Mouse (Mus musculus) hindbrain, embryonic 15.5 days (tissue): ENCODE data around the gene Tmem39a. TPM values are rescaled to one million over a fixed set of nuclear protein-coding genes. Genes with fewer than 3 reads are reported as not detected.
A peak's percentile ranks its signal among the peaks of the same experiment; 100 is the strongest.

Experiments used
- ATAC-seq: fragments of 200-750 bp; cut with Nextera tagmentation; 2 replicates; pipeline ENCODE4 v1.8.0; 2017; ENCODE audit warnings: low read depth, moderate number of reproducible peaks, moderate TSS enrichment; ENCODE audit not compliant: low FRiP score
- H3K27ac ChIP-seq: fragments of 300-500 bp; sonication (generic); replicated peaks from 2 replicates; pipeline ENCODE4 v1.5.1; 2015; ENCODE audit warnings: mild to moderate bottlenecking, inconsistent platforms
- H3K27me3 ChIP-seq: fragments of 300-500 bp; sonication (generic); 2 replicates; pipeline ENCODE4 v1.6.1; 2015; ENCODE audit warnings: control low read depth, inconsistent platforms
- H3K36me3 ChIP-seq: fragments of 300-500 bp; sonication (generic); 2 replicates; pipeline ENCODE4 v1.6.1; 2015; ENCODE audit warnings: control low read depth, inconsistent platforms
- H3K4me1 ChIP-seq: fragments of 300-500 bp; sonication (generic); replicated peaks from 2 replicates; pipeline ENCODE4 v1.6.1; 2015; ENCODE audit warnings: control low read depth, inconsistent platforms
- H3K4me2 ChIP-seq: fragments of 300-500 bp; sonication (generic); 2 replicates; pipeline ENCODE4 v1.6.1; 2015; ENCODE audit warnings: moderate library complexity, mild to moderate bottlenecking, inconsistent platforms
- H3K4me3 ChIP-seq: fragments of 300-500 bp; sonication (generic); 2 replicates; pipeline ENCODE4 v1.5.1; 2015; ENCODE audit warnings: mild to moderate bottlenecking, inconsistent platforms
- H3K9ac ChIP-seq: fragments of 300-500 bp; sonication (generic); 2 replicates; pipeline ENCODE4 v1.6.1; 2015; ENCODE audit warnings: inconsistent platforms
- H3K9me3 ChIP-seq: fragments of 300-500 bp; sonication (generic); 2 replicates; pipeline ENCODE4 v1.6.1; 2016; ENCODE audit warnings: control low read depth, inconsistent platforms
- WGBS: fragments of 180-500 bp; shearing (Covaris S2); methylation state at CpG from one replicate; pipeline ENCODE4 v1.1.7; 2015; 5-methylcytosine and 5-hydroxymethylcytosine counted together
- polyA plus RNA-seq: library from polyadenylated mRNA; unstranded; fragments of >200 nt; fragmentation: Nextera tagmentation; extraction: Ambion mirVana; gene quantifications from 2 replicates; pipeline ENCODE4 v1.2.1, GENCODE M21; 2015

Gene Tmem39a
- polyA plus RNA-seq: 35.2 and 36.3 TPM in 2 replicates

DNA sequence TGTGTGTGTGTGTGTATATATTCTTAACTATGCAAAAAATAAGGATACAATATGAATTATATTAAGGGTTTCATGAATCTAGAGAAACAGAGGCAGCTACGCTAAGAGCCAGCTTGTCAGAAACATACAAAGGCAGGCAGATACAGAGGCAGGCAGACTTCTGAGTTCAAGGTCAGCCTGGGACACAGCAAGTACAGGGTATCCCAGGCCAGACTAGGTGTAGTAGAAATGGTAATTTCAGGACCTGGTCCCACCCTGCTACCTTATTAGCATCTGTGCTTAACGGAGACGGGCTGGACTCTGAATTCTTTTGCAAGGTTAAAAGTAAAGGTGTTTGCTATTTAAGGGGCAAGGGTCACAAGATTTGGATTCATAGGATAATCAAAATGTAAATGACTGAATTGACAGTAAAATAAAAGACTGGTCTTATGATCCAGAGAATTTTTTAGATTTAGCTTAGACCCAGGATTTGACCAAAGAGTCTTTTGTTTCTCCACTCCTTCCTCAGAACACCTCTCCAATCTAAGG, at the start of gene Tmem39a:
Gene Tmem39a, plus strand, starts transcription at position 478 of the 528 bp plus-strand sequence.
- 85% methylated on average over 3 of the region's 3 CpGs for WGBS
- no peak within 1 kb of the TSS for H3K27ac ChIP-seq
- no peak within 1 kb of the TSS for H3K4me2 ChIP-seq
- no peak within 1 kb of the TSS for H3K4me3 ChIP-seq
- H3K9me3 ChIP-seq: no peaks in the 10 kb centered on the region
- peaks cover under 1% of the 10 kb centered on the region; the same call in 1 of the 2 replicates for H3K4me1 ChIP-seq
- peaks cover 21% of the 10 kb centered on the region for H3K27me3 ChIP-seq
- no peak for ATAC-seq
- no peak within 1 kb of the TSS for H3K9ac ChIP-seq
- no peaks in the 10 kb centered on the region for H3K36me3 ChIP-seq

DNA sequence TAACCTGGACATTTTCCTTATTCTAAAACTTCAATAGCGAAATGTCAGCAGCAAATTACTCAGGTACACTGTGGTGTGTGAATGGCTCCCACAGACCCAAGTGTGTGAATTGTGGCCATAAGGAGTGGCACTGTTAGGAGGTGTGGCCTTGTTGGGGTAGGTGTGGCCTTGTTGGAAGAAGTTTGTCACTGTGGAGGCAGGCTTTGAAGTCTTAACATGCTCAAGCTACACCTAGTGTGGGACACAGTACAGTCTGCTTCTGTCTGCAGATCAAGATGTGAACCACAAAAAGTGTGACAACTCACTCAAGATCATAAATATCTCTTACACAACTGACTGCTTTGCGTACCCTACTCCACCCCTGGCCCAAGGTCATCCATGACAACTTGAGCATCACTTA, 47.7 kb upstream of the Tmem39a start:
- H3K36me3 ChIP-seq: peaks cover 30% of the 10 kb centered on the region
- no peak overlapping the region for H3K4me2 ChIP-seq
- 95% methylated on average over 2 of the region's 2 CpGs for WGBS
- no peaks in the 10 kb centered on the region for H3K27me3 ChIP-seq
- no peak overlapping the region for H3K9ac ChIP-seq
- ATAC-seq: no peak
- H3K27ac ChIP-seq: no peak overlapping the region
- no peak overlapping the region for H3K4me3 ChIP-seq
- H3K9me3 ChIP-seq: no peaks in the 10 kb centered on the region
- no peaks in the 10 kb centered on the region for H3K4me1 ChIP-seq

DNA sequence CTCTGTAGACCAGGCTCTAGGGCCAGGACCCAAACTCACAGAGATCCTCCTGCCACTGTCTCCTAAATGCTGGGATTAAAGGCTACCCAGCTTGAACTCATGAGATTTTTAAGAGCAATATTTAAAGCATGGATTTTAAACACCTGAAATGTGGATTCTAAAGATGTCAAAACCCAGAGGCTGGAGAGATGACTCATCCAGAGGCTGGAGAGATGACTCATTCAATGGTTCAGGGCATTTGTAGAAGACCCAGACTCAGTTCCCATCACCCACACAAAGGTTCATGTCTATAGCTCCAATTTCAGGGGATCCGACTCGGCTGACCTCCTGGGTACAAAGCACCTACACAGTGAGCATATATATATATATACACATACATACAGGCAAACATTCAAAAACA, 39.4 kb upstream of the Tmem39a start:
- H3K9ac ChIP-seq: no peak overlapping the region
- no peak overlapping the region for H3K4me3 ChIP-seq
- peaks cover 16% of the 10 kb centered on the region for H3K36me3 ChIP-seq
- peaks cover 13% of the 10 kb centered on the region for H3K4me1 ChIP-seq
- H3K27ac ChIP-seq: no peak overlapping the region
- no peaks in the 10 kb centered on the region for H3K9me3 ChIP-seq
- no peaks in the 10 kb centered on the region for H3K27me3 ChIP-seq
- WGBS: 97% methylated on average over 2 of the region's 2 CpGs
- no peak overlapping the region for H3K4me2 ChIP-seq
- ATAC-seq: no peak

DNA sequence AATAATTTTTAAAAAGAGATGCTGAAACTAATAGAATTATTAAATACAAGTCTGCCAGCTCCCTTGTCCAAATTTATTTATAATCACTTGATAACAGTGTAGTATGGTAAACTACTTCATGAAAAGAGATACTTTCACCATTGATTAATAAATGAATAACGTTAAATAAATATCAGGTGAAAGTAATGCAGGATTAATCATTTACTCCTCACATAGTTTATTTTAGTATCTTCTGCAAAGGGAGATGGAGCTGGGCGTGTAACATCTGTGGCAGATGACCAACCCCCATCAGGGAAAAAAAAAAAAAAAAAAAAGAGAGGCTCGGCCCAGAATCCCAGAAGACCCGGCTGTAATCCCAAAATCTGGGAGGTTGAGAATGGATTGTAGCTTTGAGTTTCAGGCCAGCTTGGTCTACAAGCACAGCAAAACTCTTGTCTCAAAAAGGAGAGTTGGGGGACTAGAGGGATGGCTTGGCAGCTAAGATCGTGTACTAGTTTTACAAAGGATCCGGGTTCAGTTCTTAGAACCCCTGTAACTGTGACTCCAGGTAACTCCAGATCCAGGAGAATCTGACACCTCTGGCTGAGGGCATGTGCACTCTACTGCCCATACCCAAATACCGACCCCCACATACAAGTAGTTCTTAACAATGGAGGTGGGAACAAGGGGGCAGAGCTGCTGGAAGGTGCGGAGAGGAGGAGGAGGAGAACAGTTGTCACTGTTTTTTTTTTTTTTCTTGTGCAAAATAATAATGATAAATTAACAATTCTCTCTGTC, 37.1 kb upstream of the Tmem39a start:
- WGBS: 42% methylated on average over 8 of the region's 8 CpGs
- no peak overlapping the region for H3K27ac ChIP-seq
- H3K9me3 ChIP-seq: no peaks in the 10 kb centered on the region
- ATAC-seq: no peak
- H3K4me3 ChIP-seq: peak overlapping the region; percentile 85
- H3K9ac ChIP-seq: peak overlapping the region; percentile 93
- peaks cover 37% of the 10 kb centered on the region for H3K36me3 ChIP-seq
- H3K4me1 ChIP-seq: peaks cover 13% of the 10 kb centered on the region
- peak overlapping the region; percentile 68 for H3K4me2 ChIP-seq
- no peaks in the 10 kb centered on the region for H3K27me3 ChIP-seq

DNA sequence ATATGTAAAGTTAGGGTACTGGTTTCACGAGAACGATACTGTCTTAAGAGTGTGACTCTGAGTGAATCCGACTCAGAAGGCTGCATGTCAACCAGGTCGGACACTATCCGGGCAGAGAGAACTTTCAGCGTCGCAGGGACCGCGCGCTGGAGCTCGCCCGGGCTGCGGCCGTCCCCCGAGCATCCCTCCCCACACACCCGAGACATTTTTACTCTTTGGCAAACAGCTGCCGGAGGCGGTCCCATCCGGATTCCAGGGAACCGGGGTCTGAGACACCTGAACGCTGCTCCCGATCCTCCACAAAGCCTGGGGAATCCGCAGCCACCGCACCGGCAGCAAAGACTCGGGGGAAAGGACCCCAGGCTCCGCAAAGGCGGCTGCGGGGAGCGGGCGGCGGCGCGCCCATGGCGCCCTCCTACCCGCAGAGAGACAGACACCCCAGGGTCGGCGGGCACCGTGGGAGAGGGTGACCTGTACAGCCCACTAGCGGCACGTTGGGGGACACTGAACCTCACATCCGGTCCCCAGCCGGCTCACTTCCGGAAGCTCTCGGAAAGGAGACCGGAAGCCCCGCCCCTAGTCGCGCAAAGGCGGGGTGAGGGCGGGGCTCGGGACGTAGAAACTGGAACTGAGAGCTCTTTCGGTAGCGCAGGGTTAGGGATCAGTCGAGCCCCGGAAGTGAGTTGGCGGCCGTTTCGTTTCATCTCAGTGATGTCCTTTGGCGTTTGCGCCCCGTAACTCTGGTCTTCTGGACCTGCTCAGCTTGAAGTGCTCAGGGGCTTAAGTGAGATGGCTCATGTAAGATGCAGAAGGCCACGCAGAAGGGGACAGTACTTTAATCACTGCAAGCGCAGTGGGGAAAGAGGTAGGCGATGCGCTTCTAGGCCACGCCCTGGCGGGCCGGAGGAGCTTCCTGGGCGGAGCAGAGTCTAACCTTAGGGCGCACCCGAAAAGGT, 36.1 kb upstream of the Tmem39a start, which contains the start of gene Timmdc1:
Gene Timmdc1, minus strand, starts transcription at position 535 of the 956 bp plus-strand sequence.
- H3K9ac ChIP-seq: peak within 1 kb of the TSS; percentile 93
- no peaks in the 10 kb centered on the region for H3K27me3 ChIP-seq
- peak; percentile 98 for ATAC-seq
- peak within 1 kb of the TSS; percentile 87 for H3K27ac ChIP-seq
- WGBS: under 1% methylated on average over 72 of the region's 73 CpGs
- H3K9me3 ChIP-seq: no peaks in the 10 kb centered on the region
- H3K4me1 ChIP-seq: peaks cover 13% of the 10 kb centered on the region
- peaks cover 41% of the 10 kb centered on the region for H3K36me3 ChIP-seq
- H3K4me3 ChIP-seq: peak within 1 kb of the TSS; percentile 85
- peak within 1 kb of the TSS; percentile 68 for H3K4me2 ChIP-seq

DNA sequence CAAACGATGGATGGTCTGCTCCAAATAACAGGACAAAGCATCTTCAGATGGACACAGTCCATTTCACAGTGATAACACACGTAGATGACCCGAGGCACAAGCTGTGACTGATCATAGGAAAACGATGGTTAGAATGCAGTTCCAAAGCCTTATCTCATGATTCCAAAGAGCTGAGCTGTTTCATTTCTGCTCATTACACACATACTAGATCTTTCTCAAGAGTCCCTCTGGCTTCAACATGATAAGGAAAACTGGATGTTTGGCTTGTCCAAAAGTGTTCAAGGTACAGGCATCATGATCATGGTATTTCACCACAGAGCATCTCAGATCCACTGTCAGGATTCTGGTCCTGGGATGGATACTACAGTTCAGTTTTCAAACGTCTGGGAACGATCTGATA, 32.2 kb upstream of the Tmem39a start:
- no peak overlapping the region for H3K9ac ChIP-seq
- H3K4me2 ChIP-seq: no peak overlapping the region
- H3K9me3 ChIP-seq: no peaks in the 10 kb centered on the region
- WGBS: 91% methylated on average over 6 of the region's 6 CpGs
- H3K27me3 ChIP-seq: no peaks in the 10 kb centered on the region
- ATAC-seq: no peak
- peaks cover 13% of the 10 kb centered on the region for H3K4me1 ChIP-seq
- H3K36me3 ChIP-seq: peaks cover 65% of the 10 kb centered on the region
- H3K4me3 ChIP-seq: no peak overlapping the region
- H3K27ac ChIP-seq: no peak overlapping the region

DNA sequence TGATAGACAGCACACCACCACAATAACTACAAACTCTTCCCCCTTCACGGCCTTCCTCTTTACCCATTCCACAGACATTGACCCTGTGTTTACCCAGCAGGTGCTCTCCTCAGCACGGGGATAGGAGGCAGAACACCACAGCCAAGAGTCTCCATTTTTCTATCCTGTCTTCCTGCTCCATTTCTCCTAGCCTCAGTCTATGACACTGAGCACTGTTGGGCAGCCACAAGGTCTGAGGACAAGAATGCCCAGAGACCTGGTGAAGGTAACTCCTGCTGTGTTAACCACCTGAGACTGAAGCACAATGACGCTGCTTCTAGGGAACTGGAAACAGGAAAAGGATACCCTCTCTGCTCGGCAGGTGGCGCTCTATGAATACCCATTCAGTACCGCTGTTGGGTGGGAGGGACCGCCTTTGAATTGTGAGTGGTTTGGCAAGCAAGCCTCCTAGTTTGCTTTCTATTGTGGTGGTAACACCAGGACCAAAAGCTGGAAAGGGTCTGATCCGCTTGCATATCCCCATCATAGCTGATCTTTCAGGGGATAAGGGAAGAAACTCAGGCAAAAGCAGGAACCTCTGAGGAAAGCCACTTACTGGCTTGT, 21.9 kb upstream of the Tmem39a start:
- Histone ChIP-seq H3K36me3 (peaks cover 76% of the 10 kb centered on the region), H3K27ac (no peak overlapping the region), H3K4me3 (no peak overlapping the region), H3K27me3 (no peaks in the 10 kb centered on the region), H3K4me2 (no peak overlapping the region), H3K9me3 (no peaks in the 10 kb centered on the region), H3K4me1 (no peaks in the 10 kb centered on the region), H3K9ac (no peak overlapping the region)
- peak; percentile 61; the same call in 1 of the 2 replicates for ATAC-seq
- 41% methylated on average over 8 of the region's 8 CpGs for WGBS

DNA sequence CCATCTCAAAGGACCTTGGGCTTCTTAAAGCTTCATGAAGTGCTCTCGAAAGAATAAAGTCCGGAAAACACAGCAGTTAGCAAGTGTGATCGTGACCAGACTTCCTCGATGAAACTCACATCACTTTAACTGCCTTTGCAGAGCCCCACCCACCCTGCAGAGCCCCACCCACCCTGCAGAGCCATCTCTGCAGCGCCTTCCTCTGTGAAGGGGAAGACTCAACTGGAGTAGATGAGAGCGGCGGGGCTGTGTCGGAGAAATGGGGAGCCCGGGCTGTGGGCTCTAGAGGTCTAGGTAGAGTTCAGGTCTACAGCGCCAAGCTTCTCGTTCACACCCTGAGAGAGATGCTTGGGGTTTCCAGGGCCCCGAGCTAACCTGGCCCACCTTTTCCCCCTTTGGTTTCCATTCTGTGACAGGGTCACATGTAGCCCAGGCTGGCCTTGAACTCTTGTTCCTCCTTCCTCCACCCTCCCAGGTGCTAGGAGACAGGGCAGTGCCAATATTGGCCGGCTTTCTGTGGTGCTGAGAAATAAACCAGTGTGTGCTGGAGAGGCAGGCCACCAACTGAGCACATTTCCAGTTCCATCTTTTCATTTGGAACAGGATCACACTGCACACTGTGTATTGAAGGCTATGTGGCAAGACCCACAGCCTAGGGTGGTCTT, 19.6 kb upstream of the Tmem39a start:
- no peak for ATAC-seq
- 95% methylated on average over 13 of the region's 13 CpGs for WGBS
- H3K4me3 ChIP-seq: no peak overlapping the region
- no peaks in the 10 kb centered on the region for H3K4me1 ChIP-seq
- H3K9ac ChIP-seq: no peak overlapping the region
- no peak overlapping the region for H3K27ac ChIP-seq
- H3K27me3 ChIP-seq: no peaks in the 10 kb centered on the region
- H3K4me2 ChIP-seq: no peak overlapping the region
- peaks cover 72% of the 10 kb centered on the region for H3K36me3 ChIP-seq
- H3K9me3 ChIP-seq: no peaks in the 10 kb centered on the region

DNA sequence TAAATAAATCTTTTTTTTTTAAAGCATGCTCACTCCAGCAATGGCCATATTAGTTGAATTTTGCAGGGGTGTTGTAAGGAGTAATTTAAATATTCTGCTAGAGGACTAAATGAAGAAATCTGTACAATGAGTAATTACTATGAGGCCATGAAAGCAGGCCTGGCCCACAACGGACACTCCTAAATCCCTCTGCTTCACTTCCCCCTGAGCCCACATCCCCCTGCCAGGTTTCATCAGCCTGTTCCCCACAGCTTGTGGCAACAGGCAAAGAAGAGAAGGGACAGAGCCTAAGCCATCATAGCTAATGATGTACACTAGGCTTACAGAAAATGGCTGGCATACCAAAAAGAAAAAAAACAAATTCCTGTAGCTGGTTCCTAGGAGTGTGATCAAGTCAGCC, 10.5 kb upstream of the Tmem39a start:
- 95% methylated on average over 1 of the region's 1 CpGs for WGBS
- Histone ChIP-seq H3K9ac (no peak overlapping the region), H3K27me3 (peaks cover 2% of the 10 kb centered on the region; the same call in 1 of the 2 replicates), H3K4me2 (peak overlapping the region; percentile 65), H3K9me3 (no peaks in the 10 kb centered on the region), H3K36me3 (peaks cover 13% of the 10 kb centered on the region), H3K4me1 (peaks cover 21% of the 10 kb centered on the region), H3K27ac (no peak overlapping the region), H3K4me3 (no peak overlapping the region)
- ATAC-seq: no peak

DNA sequence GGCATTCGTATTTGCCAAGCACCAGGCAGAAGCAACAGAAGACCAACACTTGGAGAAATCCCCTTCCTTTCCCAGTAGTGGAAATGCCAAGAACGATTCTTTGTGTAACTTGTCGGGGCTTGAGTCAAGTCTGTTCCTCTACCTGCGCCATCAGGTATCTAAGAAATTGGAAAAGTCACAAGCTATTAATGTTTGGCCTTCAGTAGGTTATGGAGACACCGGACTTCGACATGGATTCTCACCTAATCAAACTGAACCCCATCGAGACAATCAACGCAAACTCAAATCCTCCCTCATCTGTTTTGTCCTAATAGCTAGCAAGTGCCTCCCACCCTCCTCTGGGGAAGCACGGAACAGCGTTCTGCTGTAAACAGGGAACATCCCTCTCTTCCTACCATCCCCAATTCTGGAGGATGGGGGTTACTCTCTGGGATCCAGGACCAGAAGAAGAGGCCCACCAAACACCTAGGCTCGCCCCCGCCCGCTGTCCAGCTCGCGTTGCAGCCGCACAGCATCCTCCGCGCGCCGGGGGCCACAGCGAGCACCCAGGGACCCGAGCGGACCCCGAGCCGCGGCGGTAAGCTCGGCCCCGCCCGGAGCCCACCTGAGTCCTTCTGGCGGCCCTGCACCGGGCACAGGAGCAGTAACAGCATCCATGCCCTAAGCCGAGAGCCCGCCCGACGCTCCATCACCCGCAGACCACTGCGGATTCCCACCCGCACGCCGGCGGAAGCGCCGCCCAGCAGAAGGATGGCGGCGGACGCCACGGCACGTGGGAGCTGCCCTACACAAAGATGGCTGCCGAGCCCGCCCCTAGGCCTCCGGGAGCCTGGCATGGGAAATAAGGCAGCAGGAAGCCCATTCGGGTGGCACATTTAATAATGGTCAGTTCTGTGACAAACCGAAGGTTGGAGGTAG, 8.8 kb upstream of the Tmem39a start, which contains the start of gene Poglut1:
Gene Poglut1, minus strand, starts transcription at position 780 of the 918 bp plus-strand sequence.
- Histone ChIP-seq H3K36me3 (peaks cover 5% of the 10 kb centered on the region), H3K9me3 (no peaks in the 10 kb centered on the region), H3K9ac (peak within 1 kb of the TSS; percentile 81), H3K4me1 (peaks cover 21% of the 10 kb centered on the region), H3K27ac (peak within 1 kb of the TSS; percentile 87), H3K27me3 (peaks cover 15% of the 10 kb centered on the region), H3K4me3 (peak within 1 kb of the TSS; percentile 78), H3K4me2 (peak within 1 kb of the TSS; percentile 65)
- peak; percentile 94 for ATAC-seq
- WGBS: 2% methylated on average over 54 of the region's 54 CpGs
